Mouse (Mus musculus): ENCODE results near the gene Gstcd. TPM values are rescaled to one million over a fixed set of nuclear protein-coding genes. Genes with fewer than 3 reads are reported as not detected.

Gstcd gene
- polyA plus RNA-seq, 1 experiment from 2014 or later: 7.0 TPM

Other genes starting within 250 kb of the Gstcd start
- gene Npnt, start 141.7 kb downstream of the Gstcd start, polyA plus RNA-seq (2015; fragmentation: Nextera tagmentation; extraction: Ambion mirVana): 26.8 and 28.7 TPM in 2 replicates
- gene Ints12, start 193 bp downstream of the Gstcd start, polyA plus RNA-seq (2015; fragmentation: Nextera tagmentation; extraction: Ambion mirVana): 20.9 and 21.9 TPM in 2 replicates
- 2.1 and 2.7 TPM in 2 replicates for gene Arhgef38, start 142.9 kb upstream of the Gstcd start, polyA plus RNA-seq (2015; fragmentation: Nextera tagmentation; extraction: Ambion mirVana)
- 132 and 135 TPM in 2 replicates for gene Ppa2, start 218.1 kb upstream of the Gstcd start, polyA plus RNA-seq (2015; fragmentation: Nextera tagmentation; extraction: Ambion mirVana)

Data from intestine, embryonic 15.5 days (tissue).